Mouse (Mus musculus) 3T3-L1 (cell line): ENCODE results near the gene Rasgef1b.

ENCODE experiments used
- DNase-seq: peaks from one replicate; pipeline ENCODE4 v3.0.0-alpha.2; 2015; ENCODE audit warnings: low read depth, low spot score

The Rasgef1b gene

GRCm38 (mm10) chr5:99413391-99413790 is 315.5 kb downstream of the Rasgef1b start:
- DNase-seq = no peak

DNA sequence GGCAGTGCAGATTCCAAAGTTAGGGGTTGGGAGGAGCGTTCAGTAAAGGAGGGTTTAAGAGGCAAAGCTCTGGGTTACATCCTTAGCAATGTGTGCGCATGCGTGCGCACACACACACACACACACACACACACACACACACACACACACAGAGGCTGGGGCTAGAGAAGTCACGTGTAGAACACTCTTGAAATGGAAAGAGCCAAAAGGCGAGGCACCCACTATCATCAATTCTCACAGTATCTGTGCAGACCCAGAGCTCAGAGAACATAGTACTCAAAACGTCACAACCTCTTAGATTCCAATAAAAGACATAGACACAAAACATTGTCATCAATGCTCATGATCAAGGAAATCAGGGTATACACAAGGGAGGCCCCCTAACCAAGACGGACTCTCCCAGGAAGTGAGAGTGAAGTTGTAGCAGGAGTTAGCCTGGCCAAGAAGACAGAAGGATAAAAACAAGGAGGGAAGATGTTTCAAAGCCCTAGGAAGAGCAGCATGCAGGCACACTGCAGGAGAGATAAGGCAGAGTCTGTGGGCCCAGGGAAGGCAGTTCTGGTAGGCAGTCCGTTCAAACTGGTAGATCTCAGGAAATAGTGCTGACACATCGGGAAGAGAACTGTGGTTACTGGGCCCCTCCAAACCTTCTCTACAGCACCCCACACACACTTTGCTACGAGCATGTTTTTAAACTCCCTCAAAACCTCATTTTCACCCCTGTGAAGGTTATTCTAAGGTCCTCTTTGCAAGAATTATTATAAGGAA is 324.3 kb downstream of the Rasgef1b start:
- no peak for DNase-seq

DNA sequence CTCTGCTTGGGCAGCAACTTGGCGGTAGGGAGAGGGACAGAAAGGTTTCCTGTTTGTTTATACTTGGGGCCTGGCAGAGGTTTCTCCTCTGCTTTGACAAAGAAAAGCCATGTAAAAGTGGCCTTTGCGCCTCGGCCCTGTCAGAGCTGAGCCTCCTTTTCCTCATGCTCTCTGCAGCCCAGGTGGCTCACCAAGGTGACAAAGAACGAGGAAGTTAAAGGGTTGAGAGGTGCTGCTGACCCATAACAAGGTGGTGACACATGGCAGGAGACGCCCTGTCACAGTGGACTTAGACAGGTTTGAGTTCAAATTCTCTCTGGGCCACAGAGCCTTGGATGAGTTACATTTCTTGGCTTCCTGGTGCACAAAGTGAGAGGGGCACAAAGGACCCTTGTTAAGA is 325.5 kb downstream of the Rasgef1b start:
- DNase-seq = no peak

GRCm38 (mm10) chr5:99402784-99403183 is 326.1 kb downstream of the Rasgef1b start:
- DNase-seq = no peak

DNA sequence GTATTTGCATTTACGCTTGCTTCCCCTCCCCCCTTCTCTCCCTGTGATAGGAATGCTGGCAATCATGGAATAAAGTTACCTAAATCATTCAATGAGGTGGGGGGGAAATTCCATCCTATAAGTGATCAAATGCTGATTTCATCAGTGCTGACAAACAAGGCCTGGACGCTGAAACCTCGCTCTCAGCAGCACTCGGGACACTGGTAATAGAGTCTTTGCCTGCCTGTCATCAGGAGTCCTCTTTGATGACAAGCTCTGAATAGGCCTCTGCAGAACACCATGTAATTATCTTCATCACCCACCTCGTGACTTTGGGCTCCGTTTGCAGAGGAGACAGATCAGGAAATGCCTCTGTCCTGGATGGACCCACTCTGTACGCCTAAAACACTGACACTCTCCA is 326.6 kb downstream of the Rasgef1b start:
- no peak for DNase-seq

DNA sequence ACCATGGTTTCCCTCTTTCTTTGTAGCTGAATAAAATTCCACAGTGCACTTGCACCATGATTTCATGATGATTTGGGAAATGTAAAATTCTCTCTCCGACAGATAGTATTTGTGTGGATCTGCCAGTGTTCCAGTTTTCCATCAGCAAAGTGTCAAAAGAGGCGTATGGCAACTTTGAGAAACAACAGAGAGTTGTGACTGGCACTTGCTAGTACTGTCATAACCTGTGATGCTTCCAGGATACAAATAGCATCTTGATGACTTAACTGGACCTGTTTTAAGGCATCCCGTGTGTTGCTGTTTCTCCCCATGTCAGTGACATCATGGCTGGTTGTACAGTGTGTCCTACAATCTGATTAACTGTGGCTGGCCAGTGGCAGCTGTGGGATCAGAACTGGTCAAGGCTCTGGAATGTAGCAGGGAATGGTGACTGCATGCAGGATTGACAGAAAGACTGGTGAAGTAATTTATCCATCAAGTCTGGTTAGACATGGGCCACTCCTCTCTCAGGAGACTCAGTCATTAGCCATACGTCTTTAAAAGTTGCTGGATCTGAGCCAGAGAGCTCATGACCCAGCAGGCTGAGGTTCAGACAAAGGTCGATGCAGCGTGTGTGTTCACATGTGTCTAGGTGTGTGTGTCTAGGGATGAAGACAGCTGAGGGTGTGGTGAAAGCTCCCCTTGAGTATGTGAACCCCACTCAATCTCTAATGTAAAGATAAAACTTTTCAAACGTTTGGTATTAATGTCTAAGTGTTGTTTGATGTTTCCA is 328.8 kb downstream of the Rasgef1b start:
- peak; percentile 53 for DNase-seq

DNA sequence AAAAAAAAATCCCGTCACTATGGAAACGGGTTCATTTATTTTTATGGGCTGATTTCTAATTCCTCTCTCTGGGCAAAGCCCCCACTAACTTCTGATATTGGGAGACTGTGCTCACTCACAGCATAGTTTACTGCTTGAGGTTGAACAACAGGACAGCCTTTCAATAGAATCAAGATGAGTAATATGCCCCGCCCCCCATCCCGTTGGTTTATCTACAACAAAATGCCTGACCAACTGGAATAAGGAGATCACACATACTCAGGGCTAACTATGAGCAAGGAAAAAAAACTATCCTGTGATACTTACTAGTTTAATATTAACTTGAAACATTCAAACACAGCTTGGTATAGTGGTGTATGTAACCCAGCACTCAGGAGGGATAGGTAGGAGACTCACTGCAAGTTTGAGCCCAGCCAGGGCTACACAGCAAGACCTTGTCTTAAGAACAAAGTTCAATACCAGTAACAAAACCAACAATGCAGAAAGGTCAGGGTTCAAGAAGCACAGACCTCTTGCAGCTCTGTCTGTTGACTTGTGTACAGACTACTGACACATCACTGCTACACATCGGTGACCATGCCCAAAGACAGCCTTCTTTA is 330.3 kb downstream of the Rasgef1b start:
- no peak for DNase-seq

GRCm38 (mm10) chr5:99394578-99394977 is 334.3 kb downstream of the Rasgef1b start:
- DNase-seq = no peak

GRCm38 (mm10) chr5:99391525-99391924 is 337.3 kb downstream of the Rasgef1b start:
- no peak for DNase-seq

DNA sequence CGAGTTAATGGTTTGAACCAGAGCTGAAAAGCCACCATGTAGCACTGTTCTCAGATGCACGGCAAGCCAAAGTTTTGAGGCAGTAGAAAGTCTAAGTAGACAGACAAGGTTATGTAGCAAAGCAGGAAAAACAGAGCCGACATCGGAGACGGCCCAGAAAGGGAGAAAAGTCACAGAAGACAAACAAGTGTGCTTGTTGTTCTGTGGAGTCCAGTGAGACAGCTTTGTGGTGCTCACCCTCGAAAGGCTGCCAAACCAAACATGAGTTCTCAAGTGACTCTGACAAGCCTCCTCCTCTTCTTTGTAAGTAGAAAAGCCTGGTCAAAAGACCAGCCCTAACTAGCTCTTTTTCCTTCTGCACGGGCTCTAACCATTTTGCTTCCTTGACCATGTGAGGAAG is 338.1 kb downstream of the Rasgef1b start:
- no peak for DNase-seq

- no peak for DNase-seq
These were observed 338.6 kb downstream of the Rasgef1b start for GRCm38 (mm10) chr5:99390314-99390713.

- no peak for DNase-seq
These were observed 340.1 kb downstream of the Rasgef1b start for GRCm38 (mm10) chr5:99388585-99389250.

- DNase-seq = peak; percentile 67
These were observed 340.7 kb downstream of the Rasgef1b start for GRCm38 (mm10) chr5:99388131-99388530.

GRCm38 (mm10) chr5:99387185-99387981 is 341.5 kb downstream of the Rasgef1b start:
- no peak for DNase-seq

DNA sequence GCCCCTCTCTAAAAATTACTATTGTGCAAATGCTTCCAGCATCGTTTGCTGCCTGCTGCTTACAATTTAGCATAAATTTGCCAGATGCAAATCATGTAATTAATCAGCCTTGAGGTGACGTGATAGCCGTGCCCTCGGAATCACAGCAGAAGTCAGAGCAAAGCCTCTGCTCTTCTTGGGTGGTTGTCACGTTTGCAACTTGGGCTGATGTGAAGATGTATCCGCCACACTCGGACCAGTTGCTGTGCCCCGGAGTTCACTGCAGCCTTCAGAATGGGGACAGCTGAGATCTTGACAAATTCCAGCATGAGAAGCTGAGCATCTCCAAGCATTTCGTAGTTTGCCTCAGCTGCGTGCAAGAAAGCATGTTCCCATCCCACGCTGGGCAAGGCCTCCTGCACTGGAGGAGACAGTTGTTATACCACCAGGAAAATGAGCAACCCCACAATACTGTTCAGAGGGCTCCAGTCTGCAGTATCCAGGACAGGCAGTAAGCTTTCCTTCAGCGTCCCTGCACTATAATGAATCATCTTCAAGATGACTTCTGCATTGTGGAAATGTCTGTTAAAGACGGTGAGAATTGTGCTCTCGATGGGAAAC is 342.5 kb downstream of the Rasgef1b start:
- DNase-seq = no peak

DNA sequence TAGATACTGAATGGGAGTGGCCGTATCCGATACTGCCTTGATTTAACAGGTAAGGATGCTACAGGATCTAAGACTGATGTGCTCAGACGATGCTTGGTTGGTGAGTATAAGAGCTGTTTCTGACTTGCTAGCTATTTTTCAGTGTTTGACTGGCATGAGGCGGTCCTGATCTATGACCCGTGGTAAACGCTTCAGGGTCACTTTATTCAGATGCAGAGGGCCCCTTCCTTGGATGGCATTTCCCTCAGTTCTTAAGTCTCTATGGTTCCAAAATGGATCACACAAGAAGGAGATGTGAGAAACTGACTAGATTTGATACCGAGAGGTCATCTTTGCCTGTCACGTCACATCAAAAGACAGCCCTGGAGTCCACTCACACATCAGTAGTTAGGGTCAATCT is 343.1 kb downstream of the Rasgef1b start:
- DNase-seq = no peak

- no peak for DNase-seq
These were observed 343.8 kb downstream of the Rasgef1b start for GRCm38 (mm10) chr5:99385090-99385489.

DNA sequence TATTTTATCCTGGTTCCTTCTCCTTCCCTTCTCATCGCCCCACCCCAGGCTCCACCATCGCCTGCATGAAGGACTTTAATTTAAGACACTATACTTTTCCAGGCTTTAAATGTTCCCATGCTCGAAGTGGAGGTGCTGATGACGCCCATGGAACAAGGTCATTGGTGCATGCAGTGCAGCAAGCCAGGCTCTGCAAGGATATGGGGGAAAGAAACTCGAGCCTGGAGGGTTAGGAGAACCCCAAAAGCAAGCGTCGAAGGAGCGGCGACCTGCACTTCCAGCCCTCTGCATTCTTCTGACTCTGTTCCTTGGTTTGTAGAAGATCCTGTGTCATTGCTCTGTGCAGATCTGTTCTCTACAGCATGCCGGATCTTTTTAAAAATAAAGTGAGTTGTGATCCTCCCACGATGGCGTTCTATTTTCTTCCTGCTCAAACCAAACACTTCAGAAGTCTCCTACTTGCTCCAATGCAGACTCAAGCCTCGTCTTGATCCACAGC is 345.0 kb downstream of the Rasgef1b start:
- DNase-seq = no peak

- DNase-seq = no peak
These were observed 346.1 kb downstream of the Rasgef1b start for GRCm38 (mm10) chr5:99382786-99383185.

- no peak for DNase-seq
These were observed 347.2 kb downstream of the Rasgef1b start for GRCm38 (mm10) chr5:99381639-99382038.

DNA sequence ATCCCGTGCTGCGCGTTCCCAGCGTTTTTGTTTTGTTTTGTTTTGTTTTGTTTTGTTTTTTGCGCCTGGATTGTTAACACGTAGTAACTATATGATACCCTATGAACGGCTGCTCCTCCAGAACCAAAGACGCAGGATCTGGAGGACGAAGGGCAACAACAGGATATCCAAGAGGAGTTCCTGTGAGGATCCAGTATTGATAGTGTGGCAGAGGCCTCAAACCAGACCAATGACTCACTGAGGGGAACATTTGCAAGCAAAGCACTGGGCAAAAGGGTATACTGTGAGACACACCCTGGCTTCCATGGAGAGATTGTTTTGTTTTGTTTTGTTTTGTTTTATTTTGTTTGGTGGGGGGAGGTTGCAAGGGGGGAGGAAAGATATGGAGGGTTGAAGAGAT is 348.0 kb downstream of the Rasgef1b start:
- no peak for DNase-seq
